Mouse (Mus musculus): ENCODE measurements at regions not wholly inside any gene's neighbourhood (a gene's known extent, or its start where the extent isn't known, plus 50 kb on each side); places are given as distances from the start of the nearest gene placed in this dataset.

DNA sequence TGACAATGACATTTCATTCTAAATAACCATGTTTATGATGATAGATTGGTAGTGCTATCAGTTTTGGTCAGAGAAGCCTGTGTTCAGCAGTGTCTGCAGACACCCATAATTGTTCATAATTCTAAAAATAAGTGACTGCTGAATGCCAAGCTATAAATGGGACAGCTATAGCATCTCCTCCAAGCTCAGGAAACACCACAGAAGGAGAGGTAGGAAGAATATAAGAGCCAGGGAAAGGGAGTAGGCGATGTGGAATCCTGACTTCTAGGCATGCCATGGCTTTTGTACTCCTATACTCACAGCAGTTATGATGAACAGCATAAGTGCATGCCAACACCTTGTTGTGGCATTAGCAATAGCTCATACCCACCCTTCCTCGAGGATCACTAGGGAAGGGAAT is 429.4 kb downstream of the Ptprc start:
- DNase-seq (ENCODE audit: low spot score): no peak

DNA sequence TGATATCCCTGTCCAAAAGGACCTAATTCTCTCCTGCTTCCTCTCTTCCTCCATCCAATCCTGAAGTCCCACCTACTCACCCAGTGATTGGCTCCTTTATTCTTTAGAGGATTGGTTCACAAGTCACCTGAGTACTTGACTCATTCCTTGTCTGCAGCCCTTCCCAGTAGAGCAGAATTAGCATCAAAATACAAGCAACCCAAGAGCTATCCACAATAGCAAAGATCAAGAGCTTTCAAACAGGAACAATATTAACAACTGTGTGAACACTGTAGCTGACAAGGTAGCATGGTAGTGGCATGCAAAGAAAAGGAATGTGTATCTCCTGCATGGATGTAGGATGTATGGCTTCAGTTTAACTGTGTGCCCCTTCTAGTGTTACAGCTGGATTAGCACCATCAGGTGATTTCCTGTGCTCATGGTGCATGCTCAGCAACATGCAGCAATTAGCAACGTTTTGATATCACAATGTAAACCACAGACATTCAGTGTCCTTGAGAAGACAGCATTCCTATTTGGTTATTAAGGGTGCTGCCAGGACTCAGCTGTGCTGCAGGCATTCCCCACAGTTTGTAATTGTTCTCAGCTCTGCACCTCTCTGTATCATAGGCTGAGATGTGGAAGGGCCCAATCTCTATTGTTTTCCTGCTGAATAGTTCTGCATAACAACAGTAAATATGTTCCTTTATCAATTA is 437.2 kb downstream of the Ptprc start:
- DNase-seq (ENCODE audit: low spot score): no peak

DNA sequence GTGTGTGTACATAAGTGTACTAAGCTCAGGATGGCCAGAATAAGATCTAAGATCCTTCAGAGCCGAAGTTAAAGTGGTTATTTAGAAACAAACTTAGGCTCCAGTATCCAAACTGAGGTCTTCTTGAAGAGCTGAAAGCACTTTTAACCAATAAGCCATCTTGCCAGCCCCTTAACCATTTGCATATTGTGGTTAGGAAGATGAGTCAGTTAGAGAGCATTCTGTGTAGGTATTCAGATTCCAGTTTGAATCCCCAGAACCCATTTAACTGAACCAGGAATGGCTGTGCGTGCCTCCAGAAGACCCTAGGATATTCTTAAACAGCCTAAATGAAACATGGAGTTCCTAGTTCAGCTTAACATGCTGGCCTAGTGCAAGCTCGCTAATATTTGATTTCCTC is 471.6 kb downstream of the Ptprc start:
- DNase-seq (ENCODE audit: low spot score): no peak

DNA sequence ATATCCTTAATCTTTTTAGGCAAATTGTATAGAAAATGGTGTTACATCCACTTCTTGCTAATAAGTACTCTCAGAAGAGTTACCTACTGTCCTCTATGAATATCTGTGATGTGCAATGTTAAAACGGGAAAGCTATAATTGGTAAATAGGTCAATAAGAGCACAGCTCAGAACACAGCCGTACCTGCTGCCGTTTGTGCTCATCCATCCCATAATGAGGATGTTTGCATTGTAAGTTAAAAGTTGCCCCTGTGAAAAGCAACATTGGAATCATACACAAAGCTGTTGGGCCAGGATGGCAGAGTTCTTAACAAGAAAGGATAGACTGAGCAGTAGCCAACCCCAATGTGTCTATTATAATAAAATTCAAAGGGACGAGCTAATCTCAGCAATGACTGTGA is 476.6 kb downstream of the Ptprc start:
- no peak for DNase-seq (ENCODE audit: low spot score)

DNA sequence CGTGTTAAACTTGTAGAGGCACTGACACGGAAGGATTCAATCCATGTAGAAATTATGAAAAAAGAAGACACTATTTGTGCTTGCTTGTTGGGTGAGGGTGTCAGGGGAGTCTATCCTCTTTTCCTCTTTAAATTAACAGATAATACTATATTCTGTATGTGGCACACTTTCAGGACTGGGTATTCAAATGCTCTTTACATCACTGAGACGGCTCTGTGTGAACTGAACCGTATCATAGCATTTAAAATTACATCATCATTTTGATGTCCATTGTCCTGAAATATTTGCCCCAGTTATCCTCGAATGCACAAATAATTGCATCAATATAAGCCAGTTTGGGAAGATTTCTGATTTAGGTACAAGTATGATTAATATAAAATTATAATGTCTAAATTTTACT is 478.2 kb downstream of the Ptprc start:
- DNase-seq (ENCODE audit: low spot score): no peak

DNA sequence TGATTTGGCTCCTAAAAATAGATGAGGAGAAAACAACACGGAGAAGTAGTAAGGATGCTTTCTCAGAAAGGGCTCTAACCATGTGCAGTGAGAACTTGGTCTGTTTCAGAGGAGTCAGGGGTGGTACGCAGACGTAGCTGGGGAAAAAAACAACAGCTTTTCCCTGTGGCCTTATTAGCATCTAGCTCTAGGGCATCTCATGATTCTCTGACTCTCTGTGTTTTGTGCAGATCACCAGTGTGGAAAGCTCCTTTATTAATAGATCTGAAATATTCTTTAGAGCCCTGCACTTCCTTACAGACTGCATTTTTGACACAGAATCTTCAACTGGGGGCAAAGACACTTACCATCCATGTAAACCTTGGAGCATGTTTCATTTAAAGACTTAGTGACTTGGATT is 478.7 kb downstream of the Ptprc start:
- no peak for DNase-seq (ENCODE audit: low spot score)

DNA sequence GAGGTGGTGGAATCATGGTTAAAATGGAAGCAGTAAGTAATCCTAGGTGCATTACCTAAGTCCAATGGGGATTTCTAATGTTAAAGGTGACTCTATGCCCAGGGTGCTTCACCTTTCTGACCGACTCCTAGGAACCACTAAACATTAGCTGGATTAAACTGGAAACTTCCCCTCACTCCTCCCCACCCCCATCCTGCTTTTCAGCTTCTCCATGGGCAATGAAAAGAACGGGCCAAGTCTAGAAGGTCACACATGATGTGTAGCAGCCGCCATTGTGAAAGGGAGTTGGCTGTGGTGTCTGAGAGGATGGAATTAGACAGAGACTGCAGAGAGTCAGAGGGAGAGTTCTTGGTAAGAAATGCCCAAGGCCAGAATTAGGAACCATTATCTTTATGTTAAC is 479.8 kb downstream of the Ptprc start:
- no peak for DNase-seq (ENCODE audit: low spot score)

DNA sequence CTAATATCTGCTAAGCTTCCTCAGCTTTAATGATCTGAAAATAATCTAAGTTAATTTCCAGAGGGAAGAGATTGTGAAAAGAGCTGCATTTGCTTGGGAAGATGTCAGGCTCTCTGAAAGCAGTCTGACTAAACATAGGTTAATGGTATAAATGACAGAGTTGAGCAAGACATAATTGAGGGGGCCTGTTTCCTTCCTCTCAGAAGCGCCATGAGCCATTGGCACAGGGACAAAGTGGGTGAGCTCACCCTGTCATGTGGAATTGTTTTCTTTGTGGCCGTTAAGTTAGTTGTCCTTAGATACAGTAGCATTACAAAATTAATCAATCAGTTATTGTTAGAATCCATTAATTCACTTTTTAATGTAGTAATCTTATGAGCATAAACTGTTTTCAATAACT is 483.0 kb downstream of the Ptprc start:
- DNase-seq (ENCODE audit: low spot score): no peak

DNA sequence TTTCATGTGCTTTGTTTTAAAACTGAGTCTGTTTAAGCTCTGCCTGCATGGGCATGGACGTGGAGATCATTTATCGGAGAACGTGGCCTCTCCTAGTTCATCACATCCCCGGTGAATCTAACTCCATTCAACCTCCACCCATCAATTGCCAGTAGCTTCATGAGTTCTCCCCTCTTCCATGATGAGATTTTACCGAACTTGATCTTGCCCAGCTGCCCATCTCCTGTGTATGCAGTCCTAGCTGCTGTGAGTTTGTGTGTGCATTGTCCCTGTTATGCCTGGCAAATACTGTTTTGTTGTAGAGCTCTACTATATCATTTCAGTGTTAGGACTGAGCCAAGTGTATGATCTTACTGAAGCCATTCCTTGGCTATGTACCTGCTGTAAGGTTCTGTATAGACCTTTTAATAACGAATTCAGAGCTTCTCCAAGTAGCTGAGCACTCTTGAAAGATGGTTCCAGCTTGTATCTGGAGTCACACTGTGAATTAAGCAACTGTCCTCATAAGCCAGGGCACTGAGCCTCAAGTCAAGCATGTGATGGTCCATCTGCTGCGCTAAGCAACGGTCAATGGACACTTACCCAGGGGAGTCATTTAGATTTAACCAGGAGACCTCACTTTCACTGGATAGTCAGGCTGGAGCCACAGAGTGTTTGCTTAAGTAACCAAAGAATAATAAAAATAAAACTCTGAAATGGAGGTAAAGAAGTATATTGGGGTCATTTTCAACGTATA is 484.5 kb downstream of the Ptprc start:
- no peak for DNase-seq (ENCODE audit: low spot score)

DNA sequence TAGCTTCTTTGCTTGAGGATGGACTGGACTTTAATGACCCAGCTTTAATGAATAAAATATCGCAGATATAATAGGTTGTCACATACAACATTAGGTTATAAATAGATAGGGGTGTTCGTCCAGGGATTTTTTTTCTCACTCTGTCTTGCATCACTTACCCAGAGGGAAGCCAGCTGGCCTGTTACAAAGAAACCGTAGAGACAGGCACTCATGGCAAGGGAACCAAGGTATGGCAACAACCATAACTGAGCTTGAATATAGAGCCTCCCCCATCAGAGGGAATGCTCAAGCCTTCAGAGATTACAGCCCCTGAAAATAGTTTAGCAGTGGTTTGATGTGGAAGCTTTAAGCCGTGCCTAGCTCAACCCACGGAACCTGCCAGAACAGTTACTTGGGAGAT is 504.9 kb downstream of the Ptprc start:
- no peak for DNase-seq (ENCODE audit: low spot score)

DNA sequence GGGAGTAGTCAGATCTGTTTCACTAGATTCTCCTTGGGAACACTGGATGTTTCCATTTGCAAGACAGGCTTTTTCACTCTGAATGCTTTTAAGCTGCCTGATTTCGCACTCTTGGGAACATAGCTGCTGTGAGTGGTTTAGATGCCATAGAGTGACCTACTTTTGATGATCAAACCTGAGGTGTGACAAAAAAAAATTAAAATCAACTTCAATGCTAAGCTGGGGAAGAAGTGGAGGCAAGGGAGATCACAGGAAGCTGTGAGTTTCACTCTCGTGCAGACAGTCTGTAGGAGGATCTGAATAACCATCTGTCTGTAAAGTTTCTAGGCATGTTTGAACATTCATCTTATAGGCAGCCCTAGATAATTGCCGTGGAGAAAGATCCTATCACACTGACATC is 505.7 kb downstream of the Ptprc start:
- DNase-seq (ENCODE audit: low spot score): no peak

DNA sequence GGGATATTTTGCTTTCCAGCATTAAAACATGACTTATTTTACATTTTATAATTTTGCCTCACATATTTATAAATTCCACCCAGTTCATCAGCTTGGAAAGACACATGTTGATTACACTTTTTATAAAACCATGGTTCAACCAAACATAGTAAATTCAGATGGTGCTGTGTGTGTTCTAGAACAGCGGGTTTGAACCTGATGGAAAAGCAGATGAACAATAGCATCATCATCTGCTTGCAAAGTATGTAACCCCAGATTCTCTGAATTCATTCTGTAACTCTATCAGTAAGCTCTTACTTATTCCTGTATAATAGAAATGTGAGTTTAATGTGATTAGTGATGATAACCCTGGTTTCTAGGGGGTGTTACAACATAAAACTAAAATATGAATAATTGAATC is 517.4 kb downstream of the Ptprc start:
- no peak for DNase-seq (ENCODE audit: low spot score)

DNA sequence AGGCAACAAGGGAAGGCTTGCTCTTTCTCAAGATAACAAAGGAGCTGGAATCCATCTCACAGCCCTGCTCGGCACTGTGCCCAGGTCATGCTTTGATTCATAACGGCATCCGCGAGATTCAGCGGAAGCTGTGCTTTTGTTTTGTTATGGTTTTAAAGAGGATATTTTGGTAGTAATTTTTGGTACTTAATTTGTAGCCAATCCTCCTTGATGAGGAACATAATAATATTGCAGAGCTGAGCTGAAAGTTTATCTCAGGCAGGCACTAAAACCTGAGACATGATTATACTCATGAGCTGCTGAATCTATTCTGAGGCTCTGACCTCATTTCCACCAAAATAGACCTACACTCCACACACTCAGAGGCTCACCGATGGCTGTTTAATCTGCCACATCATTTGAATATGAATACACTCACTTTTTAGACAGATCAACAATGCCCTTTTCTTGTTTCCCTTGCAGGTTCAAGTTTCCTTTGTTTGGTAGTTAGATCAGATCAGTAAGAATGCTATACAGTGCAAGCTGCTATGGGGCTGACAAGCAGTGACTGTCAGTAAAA is 518.5 kb downstream of the Ptprc start:
- DNase-seq (ENCODE audit: low spot score): no peak

DNA sequence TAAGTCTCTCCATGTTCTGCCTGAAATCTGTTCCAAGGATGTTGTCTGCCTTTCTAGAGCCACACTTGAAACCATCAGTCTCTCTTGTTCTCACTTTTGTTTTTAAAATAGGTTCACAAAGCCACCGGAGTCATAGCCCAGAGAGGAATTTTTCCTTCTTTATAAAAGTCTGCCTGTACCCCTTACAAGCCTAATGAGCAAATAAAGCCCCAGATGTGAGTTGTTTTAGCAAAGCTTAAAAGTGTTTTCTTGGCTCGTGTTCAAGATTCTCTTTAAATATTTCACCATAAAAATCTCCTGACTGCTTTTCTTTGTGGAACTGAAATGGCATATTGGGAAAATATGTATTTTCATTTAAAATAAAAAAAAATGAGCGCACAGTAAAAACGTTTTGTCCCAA is 521.3 kb downstream of the Ptprc start:
- DNase-seq (ENCODE audit: low spot score): no peak

DNA sequence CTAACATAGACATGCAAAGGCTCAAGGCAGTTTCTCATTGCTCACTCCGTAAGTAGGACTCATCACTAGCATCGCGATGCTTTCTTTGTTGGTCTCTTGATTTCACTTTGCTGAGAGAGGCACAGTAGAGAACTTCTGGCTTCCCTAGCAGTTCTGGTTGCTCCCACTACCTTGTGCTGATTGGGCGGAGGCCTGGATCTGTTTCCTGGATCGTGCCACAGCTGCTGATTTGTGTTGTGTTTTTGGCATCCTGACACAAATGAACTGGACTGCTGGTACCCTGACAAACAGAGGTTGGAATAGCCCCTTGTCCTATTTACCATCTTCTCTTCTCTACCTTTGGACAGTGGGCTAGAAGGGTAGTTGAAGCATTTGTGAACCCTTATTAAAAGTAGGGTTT is 522.0 kb downstream of the Ptprc start:
- no peak for DNase-seq (ENCODE audit: low spot score)

DNA sequence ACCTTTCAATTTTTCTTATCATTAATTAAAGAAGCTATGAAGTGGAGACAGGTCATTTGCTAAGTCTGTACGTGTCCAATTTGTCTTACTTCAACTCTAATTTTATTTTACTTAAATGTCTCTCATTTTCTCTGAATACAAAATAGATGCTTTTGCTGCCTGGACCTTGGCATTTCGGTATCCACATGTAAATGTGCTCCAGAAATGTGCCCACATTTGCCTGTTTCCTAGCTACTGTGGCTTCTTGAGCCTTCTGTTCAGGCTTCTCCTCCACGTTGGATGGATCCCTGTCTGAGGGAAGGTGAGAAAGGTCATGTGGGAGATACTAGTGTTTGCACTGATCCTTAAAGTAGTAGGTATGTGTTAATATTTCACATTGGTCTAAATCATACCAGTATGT is 524.9 kb downstream of the Ptprc start:
- no peak for DNase-seq (ENCODE audit: low spot score)

DNA sequence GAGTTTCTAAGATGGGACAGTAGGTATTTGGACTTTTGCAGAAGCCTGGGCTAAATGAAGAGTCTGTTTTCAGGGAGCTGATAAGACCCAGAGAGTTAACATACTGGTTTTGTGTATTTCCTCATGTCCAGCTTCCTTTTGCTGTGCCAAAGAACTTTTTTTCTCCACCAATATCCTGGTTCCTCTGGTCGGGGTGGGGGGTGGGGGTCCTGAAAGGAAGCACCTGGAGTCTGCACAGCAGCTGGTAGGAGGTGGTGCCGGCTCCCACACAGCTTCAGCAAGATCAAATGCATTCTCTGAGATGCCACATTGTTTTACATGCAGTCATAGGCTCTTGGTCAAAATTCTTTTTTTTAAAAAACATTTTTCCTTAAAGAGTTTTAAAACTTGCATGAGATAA is 525.4 kb downstream of the Ptprc start:
- DNase-seq (ENCODE audit: low spot score): no peak

DNA sequence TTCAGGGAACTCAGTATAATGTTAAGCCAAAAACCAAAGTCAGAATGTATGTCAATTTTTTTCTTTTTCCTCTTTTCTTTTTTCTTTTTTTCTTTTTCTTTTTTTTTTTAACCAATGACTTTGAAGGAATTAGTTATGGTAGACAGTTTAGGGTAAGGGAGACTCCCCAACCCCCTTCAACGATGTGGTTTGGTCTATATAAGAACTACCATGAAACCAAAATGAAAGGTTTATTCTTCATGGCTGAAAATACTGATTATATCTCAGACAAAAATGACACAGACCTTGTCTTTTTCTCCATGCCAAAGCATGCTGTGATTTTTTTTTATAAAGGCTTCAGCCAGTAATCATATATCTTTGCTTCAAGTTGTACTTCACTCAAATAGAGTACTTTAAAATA is 526.7 kb downstream of the Ptprc start:
- no peak for DNase-seq (ENCODE audit: low spot score)

DNA sequence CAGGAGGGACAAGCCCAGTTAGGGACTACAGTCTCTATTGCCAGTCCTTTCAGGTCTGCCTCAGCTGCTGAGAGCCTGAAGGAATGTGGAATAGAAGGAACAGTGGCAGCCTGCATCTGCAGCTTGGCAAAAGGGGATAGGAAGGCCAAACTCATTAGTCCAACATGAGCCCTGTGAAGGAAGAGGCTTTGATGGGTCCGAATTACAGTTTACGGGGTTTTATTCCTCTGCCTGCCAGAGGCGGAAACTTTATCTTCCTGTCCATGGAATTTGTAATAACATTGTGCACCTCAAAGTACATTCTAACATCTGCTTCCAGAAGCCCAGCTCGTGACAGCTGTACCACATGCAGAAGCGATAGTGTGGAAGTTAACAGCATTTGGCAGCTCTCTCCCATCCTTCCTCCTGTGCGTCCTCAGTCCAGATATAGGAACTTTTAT is 530.9 kb downstream of the Ptprc start:
- DNase-seq (ENCODE audit: low spot score): no peak

DNA sequence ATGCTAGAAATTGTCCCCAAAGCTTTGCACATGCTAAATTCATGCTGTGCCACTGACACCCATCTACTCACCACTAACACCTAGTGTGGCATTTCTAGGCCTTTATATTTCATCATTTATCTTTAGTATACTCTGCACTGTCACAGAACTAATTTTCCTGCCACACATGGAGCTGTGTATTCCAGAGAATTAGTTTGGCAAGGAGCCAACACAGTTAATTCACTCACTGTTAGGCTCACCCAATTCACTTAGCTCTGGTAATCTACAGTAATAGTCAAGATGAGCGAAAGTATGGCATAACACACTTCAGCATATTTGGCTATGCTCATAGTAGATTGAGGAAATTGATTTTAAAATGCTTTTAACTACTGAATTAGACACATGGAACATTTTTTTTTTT is 532.0 kb downstream of the Ptprc start:
- no peak for DNase-seq (ENCODE audit: low spot score)

DNA sequence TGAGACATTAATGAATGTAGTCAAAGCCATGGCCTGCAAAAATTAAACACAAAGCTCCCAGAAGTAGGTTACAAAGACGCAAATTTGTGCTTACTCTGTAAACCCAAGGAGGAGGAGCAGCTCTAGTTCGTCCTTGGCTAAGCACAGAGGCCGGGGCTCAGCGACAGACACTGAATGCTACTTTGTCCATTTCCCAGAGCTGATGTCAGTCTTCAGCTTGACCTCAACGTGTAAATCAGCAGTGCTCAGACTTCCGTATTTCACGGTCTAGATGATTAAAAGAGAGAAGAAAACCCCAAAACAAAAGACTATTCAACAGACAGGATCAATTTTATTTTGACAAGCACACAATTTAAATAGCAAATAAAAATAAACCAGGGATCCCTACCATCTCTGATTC is 534.7 kb downstream of the Ptprc start:
- no peak for DNase-seq (ENCODE audit: low spot score)

DNA sequence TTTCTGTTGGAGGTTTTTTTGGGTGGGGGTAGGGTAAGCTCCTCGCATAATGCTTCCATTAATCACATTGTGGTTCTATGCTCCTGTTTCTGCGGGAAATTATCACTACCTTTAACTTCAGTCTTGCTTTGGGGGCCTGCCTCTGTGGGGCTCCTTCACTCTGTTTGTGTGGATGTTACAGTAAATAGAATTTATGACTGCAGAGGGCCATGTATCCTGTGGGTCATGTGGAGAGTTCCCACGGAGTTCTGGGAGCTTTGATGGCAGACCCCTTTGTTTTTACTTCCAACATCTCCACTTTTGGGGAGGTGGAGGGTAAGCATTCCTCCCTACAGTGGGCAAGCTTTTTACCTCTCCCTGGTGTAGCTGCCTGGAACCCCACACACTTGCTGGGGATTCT is 538.6 kb downstream of the Ptprc start:
- DNase-seq (ENCODE audit: low spot score): no peak

DNA sequence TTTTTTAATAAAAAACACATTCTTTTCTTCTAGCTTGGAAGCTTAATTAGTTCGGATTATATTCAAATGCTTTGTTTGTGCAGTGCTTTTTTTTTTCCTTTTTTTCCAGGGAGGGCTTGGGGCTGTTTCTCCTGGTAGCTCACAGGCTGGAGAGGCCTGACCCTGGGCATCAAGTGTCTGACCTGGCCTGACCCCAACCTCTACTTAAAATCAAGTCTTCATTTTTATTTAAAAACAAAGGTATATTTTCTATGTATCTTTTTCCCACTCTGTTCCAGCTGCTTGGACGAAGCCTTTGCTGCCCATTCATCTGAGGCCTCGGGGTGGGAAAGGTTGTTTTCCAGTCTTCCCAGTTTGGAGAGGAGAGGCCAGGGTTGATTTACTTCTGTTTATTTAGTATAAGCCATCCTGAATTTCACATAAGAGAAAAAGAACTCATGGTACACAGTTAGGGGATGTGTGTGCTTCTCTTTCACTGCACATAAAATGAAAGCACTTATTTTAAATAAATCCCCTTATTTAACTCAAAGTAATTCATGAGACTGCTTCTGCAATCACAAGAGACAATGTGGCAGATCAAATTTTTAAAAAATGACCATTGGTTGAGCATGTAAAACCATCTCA is 539.1 kb downstream of the Ptprc start:
- DNase-seq (ENCODE audit: low spot score): no peak

Data from MN1 (cell line).